Mouse (Mus musculus) cerebellum, adult 2 months (tissue): ENCODE data around the gene Pygb.

Experiments used
- CTCF ChIP-seq: fragments of 200-500 bp; IDR thresholded peaks from 2 replicates; pipeline ENCODE4 v1.5.1; 2011; ENCODE audit warnings: low read depth, mild to moderate bottlenecking, control low read depth, low read length, moderate library complexity, borderline replicate concordance; ENCODE audit not compliant: insufficient read depth
- POLR2A ChIP-seq: fragments of 200-500 bp; IDR thresholded peaks from 2 replicates; pipeline ENCODE4 v1.6.1; 2011; ENCODE audit warnings: low read length, control low read depth, borderline replicate concordance; ENCODE audit not compliant: insufficient read depth

- no peak for TF ChIP-seq POLR2A
- no peak for TF ChIP-seq CTCF
Measured at GRCm38 (mm10) chr2:150834616-150835015, 48.1 kb downstream of the Pygb start.
